Mouse (Mus musculus) layer of hippocampus, adult 11-12 months (tissue): ENCODE results near the gene Lrrc32.

Experiments
- DNase-seq: peaks from one replicate; pipeline ENCODE4 v3.0.0; 2022; ENCODE audit warnings: low spot score

The Lrrc32 gene

GRCm38 (mm10) chr7:98510961-98511958 is 22.2 kb downstream of the Lrrc32 start:
- no peak for DNase-seq

GRCm38 (mm10) chr7:98513251-98513650 is 24.2 kb downstream of the Lrrc32 start:
- no peak for DNase-seq

DNA sequence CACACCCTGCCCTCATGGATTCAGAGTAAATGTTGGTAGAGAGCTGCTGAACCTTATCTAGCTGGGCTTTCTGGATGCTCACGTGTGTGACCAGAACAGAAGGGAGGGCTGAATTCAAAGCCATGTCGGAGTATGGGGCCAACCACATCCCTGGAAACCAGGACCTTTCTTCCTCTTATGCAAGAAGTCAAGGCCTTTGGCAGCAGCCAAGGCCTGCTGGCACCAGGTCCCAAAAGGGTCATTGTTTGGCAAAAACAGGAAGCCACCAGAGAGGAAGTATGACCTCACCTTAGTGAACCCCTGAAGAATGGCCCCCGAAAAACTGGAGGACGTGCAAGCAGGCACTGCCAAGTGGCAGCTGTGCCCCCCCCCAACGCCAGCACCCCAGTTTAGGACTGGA is 33.5 kb downstream of the Lrrc32 start:
- DNase-seq = no peak

DNA sequence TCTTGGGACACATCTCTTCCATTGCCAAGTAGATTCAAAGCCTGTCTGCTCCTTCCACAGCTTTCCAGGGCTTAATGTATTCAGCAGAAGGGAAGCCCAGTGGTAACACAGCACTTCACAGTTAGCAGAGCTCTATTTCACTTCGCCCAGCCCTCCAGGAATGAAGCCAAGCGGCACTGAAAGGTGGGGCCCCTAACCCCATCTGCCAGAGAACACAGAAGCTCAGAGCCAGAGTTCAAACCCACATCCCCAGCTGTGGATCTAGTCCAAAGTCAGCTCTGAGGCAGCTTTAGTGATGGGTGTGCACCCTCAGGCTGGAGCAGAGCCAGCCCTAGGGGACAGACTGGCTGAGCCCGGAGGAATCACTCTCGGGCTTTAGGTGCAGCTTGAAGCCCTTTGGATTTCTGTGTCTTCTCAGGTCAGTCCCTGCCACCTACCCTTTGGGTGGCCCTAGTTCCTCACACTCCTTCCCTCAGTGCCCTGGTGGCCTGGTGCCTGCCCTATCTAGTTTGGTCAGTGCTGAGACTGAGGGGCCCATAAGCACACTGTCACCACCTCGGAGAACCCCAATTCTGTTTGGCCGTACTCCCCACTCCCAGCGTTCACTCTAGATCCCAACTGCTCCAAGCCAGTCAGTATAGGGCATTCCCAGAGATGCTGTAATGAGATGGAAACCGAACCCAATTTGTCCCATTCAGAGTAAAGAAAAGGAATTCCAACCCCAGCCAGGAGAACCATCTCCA is 34.2 kb downstream of the Lrrc32 start:
- DNase-seq = no peak

DNA sequence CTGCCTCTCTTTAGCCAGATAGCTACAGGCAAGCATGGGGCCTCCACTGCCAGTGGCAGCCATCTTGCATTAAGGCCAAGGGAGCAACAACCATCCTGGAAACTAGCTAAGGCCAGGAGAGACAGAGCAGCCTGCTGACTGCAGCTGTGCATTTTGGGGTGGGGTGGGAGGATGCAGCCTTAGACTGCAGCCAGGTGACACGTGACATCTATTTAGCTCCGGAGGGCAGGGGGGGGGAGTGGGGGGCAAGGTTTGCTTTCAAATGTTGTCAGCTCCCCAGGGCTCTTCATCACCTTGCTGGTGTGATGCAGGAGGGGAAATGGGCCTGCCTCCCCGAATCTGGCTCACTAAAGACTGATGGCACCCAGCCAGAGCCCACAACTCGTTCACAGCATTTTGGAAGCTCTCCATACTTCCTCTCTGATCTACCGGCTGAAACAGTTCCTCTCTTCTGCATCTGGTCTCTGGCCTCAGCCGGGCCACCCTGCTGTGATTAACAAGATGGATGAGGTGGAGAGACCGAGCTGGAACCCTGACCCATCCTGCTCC is 34.8 kb downstream of the Lrrc32 start:
- DNase-seq = peak; percentile 52

DNA sequence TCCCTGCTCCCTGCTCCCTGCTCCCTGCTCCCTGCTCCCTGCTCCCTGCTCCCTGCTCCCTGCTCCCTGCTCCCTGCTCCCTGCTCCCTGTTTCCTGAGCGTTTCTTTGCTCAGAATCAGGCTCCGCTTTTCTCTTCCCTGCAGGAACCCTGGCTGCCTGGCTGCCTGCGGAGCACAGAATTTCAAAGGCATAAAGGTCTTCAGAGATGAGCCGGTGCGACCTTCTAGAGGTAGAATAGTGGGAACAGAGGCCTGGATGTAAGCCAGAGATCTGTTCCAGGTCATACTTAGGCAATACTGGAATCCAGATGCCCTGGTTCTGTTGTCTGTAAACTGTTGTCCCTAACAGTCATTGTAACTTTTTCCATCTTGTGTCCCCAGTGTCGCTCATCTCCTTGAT is 35.3 kb downstream of the Lrrc32 start:
- DNase-seq = no peak

GRCm38 (mm10) chr7:98524869-98525699 is 36.0 kb downstream of the Lrrc32 start:
- DNase-seq = no peak

DNA sequence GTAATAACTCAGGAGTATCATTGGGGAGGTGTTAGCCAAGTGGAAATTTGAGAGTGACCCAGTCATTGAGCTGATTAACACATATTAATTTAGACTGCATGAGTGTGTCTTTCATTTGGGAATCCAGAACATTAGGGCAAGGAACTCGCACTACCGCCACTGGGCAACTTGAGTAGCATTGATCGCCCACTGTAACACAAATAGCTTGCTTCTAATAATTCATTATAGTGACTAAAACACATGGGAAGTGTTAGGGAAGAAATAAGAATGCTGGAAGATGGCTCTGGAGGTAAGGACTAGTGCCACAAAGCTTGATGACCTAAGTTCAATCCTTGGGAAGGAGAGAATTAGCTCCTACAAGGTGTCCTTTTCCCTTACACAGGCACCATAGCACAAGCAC is 38.0 kb downstream of the Lrrc32 start:
- DNase-seq = no peak

- DNase-seq = no peak
Measured at GRCm38 (mm10) chr7:98531612-98532011, 42.5 kb downstream of the Lrrc32 start.

DNA sequence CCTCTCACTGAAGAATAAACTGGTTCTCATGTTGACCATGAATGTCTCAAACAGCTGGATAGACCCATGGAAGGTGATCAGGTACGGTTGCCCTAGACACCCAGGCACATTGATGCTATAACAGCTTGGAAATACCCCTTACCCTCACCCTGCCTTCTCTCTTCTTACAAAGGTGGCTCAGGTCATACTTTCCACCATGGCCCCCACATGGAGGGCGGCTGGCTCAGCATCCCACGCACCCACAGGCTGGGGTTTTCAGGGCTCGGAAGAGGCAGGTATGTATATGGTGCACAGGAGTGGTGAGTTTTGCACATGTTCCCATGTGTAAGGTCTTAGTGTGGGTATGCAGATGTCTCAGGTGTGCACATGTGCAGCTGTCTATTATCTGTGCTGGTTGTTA is 43.9 kb downstream of the Lrrc32 start:
- DNase-seq = no peak

GRCm38 (mm10) chr7:98534432-98534855 is 45.4 kb downstream of the Lrrc32 start:
- no peak for DNase-seq

DNA sequence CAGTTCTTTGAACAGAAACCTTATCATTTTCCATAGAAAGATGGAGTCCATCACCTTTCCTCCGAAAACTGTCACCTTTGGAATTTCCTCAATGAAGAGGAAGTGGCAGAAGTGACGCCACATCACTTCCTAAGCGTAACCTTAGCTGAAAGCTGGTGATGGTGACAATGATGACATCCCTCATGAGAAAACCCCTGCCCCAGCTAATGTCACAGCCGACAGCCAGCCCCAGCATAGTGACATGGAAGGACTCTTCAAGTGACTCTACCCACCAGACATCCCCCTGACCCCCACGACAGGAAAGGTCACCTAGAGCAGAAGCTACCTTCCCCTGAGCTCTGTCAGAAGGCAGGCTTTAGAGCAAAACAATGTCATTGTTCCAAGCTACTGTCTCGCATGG is 46.1 kb downstream of the Lrrc32 start:
- DNase-seq = no peak

DNA sequence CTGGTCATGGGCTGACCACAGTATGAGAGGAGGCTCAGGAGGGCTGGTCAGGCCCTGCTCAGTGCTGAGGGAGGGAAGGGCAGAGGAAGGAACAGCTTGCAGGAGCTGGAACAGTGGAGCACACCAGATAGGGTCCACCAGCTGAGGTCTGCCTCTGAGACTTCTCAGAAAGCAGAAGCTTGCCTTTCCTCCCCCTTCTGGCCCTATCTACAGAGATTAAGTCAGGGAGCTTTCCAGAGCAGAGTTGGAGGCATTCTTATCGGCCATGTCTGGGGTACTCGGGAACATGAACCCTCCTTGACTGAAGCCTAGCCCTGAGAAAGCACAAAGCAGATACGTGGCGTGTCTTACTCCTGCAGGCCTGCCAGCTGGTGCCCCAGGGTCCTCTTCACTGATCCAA is 46.8 kb downstream of the Lrrc32 start:
- no peak for DNase-seq

GRCm38 (mm10) chr7:98537210-98537966 is 48.3 kb downstream of the Lrrc32 start:
- no peak for DNase-seq

GRCm38 (mm10) chr7:98537967-98538573 is 49.0 kb downstream of the Lrrc32 start:
- no peak for DNase-seq

GRCm38 (mm10) chr7:98540879-98541278 is 51.8 kb downstream of the Lrrc32 start:
- no peak for DNase-seq

- no peak for DNase-seq
Measured at GRCm38 (mm10) chr7:98541564-98541963, 52.5 kb downstream of the Lrrc32 start.

- DNase-seq = no peak
Measured at GRCm38 (mm10) chr7:98542267-98542666, 53.2 kb downstream of the Lrrc32 start.

DNA sequence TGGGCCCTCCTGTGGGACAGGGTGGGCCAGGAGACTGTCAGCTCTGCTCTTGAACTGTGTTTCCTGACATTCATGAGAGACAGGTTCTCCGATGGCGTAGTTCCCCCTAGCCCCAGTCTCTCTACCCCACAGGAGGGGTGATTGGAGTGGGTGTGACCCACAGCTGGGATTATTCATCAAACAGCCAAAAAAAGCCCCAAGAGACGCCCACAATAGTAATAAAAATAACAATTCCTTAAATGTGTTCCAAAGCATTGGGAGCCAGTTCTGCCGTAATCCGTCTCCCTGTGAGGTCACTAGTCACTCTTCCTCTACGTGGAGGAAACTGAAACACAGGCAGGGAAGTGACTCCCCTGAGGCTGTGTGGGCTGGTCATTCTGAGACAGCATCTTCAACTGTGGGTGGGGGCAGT is 53.7 kb downstream of the Lrrc32 start:
- DNase-seq = no peak

- no peak for DNase-seq
Measured at GRCm38 (mm10) chr7:98543853-98544370, 54.8 kb downstream of the Lrrc32 start.
